Mouse (Mus musculus) regulatory T cell (primary cell): ENCODE data around the gene Epyc.
"Not testable (repeated sequence)": the region's sequence is repeated elsewhere in the genome, so short reads cannot be mapped to it uniquely, and the experiment has no call there.

Experiments used
- in situ Hi-C: fragments of 300-600 bp; cut with MboI, MseI; formaldehyde crosslinking; loops from one replicate; pipeline ENCODE4 v1.15.1; 2025; ENCODE audit warnings: high pct_unique_total_duplicates

The Epyc gene

DNA sequence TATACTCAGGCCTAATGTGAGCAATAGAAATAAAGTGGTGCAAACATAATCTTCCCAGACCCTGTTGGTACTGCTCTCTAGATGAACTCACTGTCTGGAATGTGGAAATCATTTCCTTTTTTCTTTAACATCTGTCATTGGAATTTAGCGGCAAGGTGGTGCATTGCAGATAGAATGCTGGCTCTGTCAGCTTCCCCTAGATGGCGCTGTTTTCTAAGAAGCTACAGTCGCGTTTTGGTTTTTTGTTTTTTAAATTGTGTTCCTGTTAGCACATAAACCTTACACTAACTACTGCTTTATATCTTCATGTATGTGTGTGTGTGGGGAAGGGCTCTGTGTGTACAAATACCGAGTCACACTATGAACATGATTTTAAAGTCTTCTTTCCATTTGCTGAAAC, 68.8 kb downstream of the Epyc start:
- in situ Hi-C loops, result loop anchor here (25.0 kb wide), 1 partner anchor 1375 kb away; no protein-coding TSS in a partner anchor

- in situ Hi-C loops, result loop anchor here (25.0 kb wide), 1 partner anchor 1373 kb away; no protein-coding TSS in a partner anchor
Measured at GRCm38 (mm10) chr10:97714584-97714983, 70.7 kb downstream of the Epyc start.

GRCm38 (mm10) chr10:97715289-97715906, 71.5 kb downstream of the Epyc start:
- in situ Hi-C loops, result loop anchor here (25.0 kb wide), 1 partner anchor 1372 kb away; no protein-coding TSS in a partner anchor

GRCm38 (mm10) chr10:97717233-97717632, 73.4 kb downstream of the Epyc start:
- in situ Hi-C loops, result loop anchor here (25.0 kb wide), 1 partner anchor 1370 kb away; no protein-coding TSS in a partner anchor

DNA sequence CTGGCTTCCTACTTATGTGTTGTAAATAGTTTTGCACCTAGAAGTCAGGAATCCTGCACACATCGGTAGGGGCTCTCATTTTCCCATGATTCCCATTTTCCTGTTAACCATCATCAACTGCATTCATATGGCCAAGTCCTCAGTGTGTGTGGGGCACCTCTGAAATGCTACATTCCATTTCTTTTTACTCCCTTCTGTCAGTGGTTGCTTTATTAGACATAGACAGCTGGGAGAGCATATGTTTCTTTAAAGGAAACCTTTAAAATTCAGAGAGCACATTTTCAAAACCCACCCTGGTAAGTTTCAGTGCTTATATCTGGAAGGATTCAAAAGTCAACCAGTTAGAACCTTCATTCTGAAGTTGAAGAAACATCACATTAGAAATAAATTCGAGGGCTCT, 74.2 kb downstream of the Epyc start:
- in situ Hi-C loops, result loop anchor here (25.0 kb wide), 1 partner anchor 1369 kb away; no protein-coding TSS in a partner anchor

DNA sequence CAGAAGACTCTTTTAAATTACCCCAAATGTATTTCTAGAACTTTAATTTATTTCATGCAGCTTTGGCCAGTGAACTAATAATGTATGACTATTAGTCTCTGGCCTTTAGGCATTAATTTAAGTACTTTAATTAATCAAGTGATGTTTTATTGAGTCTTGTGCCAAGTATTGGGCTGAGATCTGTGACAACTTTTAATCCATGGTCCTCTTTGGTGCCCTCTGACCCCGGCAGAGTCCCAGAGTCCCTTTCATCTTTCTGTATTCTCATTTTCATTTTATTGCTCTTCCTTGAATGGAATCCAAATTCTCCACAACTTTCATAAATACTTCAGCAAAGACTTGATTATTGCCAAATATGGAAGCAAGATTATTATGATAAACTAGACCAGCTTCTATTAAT, 76.8 kb downstream of the Epyc start:
- in situ Hi-C loops, result loop anchor here (25.0 kb wide), 1 partner anchor 1367 kb away; no protein-coding TSS in a partner anchor

- in situ Hi-C loops, result loop anchor here (25.0 kb wide), 1 partner anchor 1365 kb away; no protein-coding TSS in a partner anchor
Measured at GRCm38 (mm10) chr10:97722709-97723108, 78.8 kb downstream of the Epyc start.

- in situ Hi-C loops, result no loop called here
Measured at GRCm38 (mm10) chr10:97725929-97726328, 82.1 kb downstream of the Epyc start.

DNA sequence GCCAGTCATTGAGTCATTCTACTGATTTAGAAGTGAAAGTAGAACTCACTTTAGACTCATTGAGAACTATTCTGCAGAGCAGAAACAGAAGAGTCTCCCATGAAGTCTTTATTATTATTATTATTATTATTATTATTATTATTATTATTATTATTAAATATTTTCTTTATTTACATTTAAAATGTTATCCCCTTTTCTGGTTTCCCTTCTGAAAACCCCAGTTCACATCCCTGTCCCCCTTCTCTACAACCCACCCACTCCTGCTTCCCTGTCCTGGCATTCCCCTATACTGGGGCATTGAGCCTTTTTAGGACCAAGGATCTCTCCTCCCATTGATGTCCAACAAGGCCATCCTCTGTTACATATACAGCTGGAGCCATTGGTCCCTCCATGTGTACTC, 82.8 kb downstream of the Epyc start, which contains the start of gene C030005K15Rik:
Gene C030005K15Rik, minus strand, starts transcription at position 101 of the 400 bp plus-strand sequence.
- in situ Hi-C loops, result not testable (repeated sequence)
